Mouse (Mus musculus): ENCODE results near the gene Zfand3. TPM values are rescaled to one million over a fixed set of nuclear protein-coding genes. Genes with fewer than 3 reads are reported as not detected.

The Zfand3 gene
- polyA plus RNA-seq, 1 experiment from 2014 or later, result 58.4 TPM

- H3K4me3 ChIP-seq (replicated peaks; ENCODE audit: low read length), result no peak overlapping the region
- no peak for ATAC-seq
- H3K9me3 ChIP-seq (ENCODE audit: control insufficient read depth, low read length), result no peaks in the 10 kb centered on the region
- H3K9ac ChIP-seq (replicated peaks; ENCODE audit: low read depth, low read length), result no peak overlapping the region
- H3K4me2 ChIP-seq (ENCODE audit: low read length), result no peak overlapping the region
- no peak overlapping the region for H3K27ac ChIP-seq (ENCODE audit: low read length)
- H3K27me3 ChIP-seq (replicated peaks; ENCODE audit: control insufficient read depth, insufficient read depth, low read length), result no peaks in the 10 kb centered on the region
- H3K4me1 ChIP-seq (replicated peaks; ENCODE audit: control insufficient read depth, insufficient read depth, low read length), result peaks cover 4% of the 10 kb centered on the region; the same call in 1 of the 2 replicates
- no peaks in the 10 kb centered on the region for H3K36me3 ChIP-seq (ENCODE audit: control insufficient read depth, insufficient read depth)
These were observed 97.3 kb downstream of the Zfand3 start for GRCm38 (mm10) chr17:30101801-30102200.

- H3K4me1 ChIP-seq (replicated peaks; ENCODE audit: control insufficient read depth, insufficient read depth, low read length), result peaks cover 4% of the 10 kb centered on the region; the same call in 1 of the 2 replicates
- no peak overlapping the region for H3K4me2 ChIP-seq (ENCODE audit: low read length)
- no peak overlapping the region for H3K27ac ChIP-seq (ENCODE audit: low read length)
- no peaks in the 10 kb centered on the region for H3K27me3 ChIP-seq (replicated peaks; ENCODE audit: control insufficient read depth, insufficient read depth, low read length)
- WGBS, result 97% methylated on average over 5 of the region's 5 CpGs
- ATAC-seq, result no peak
- H3K9me3 ChIP-seq (ENCODE audit: control insufficient read depth, low read length), result no peaks in the 10 kb centered on the region
- H3K9ac ChIP-seq (replicated peaks; ENCODE audit: low read depth, low read length), result no peak overlapping the region
- no peaks in the 10 kb centered on the region for H3K36me3 ChIP-seq (ENCODE audit: control insufficient read depth, insufficient read depth)
- no peak overlapping the region for H3K4me3 ChIP-seq (replicated peaks; ENCODE audit: low read length)
These were observed 98.5 kb downstream of the Zfand3 start for GRCm38 (mm10) chr17:30103005-30103404.

- no peak overlapping the region for H3K4me2 ChIP-seq (ENCODE audit: low read length)
- H3K27ac ChIP-seq (ENCODE audit: low read length), result no peak overlapping the region
- no peaks in the 10 kb centered on the region for H3K36me3 ChIP-seq (ENCODE audit: control insufficient read depth, insufficient read depth)
- peaks cover 4% of the 10 kb centered on the region; the same call in 1 of the 2 replicates for H3K4me1 ChIP-seq (replicated peaks; ENCODE audit: control insufficient read depth, insufficient read depth, low read length)
- H3K9ac ChIP-seq (replicated peaks; ENCODE audit: low read depth, low read length), result no peak overlapping the region
- no peaks in the 10 kb centered on the region for H3K27me3 ChIP-seq (replicated peaks; ENCODE audit: control insufficient read depth, insufficient read depth, low read length)
- ATAC-seq, result no peak
- H3K9me3 ChIP-seq (ENCODE audit: control insufficient read depth, low read length), result no peaks in the 10 kb centered on the region
- no peak overlapping the region for H3K4me3 ChIP-seq (replicated peaks; ENCODE audit: low read length)
- WGBS, result 72% methylated on average over 4 of the region's 4 CpGs
These were observed 99.2 kb downstream of the Zfand3 start for GRCm38 (mm10) chr17:30103641-30104165.

GRCm38 (mm10) chr17:30105369-30105768 is 100.8 kb downstream of the Zfand3 start:
- H3K4me3 ChIP-seq (replicated peaks; ENCODE audit: low read length), result no peak overlapping the region
- peaks cover 8% of the 10 kb centered on the region for H3K4me1 ChIP-seq (replicated peaks; ENCODE audit: control insufficient read depth, insufficient read depth, low read length)
- no peaks in the 10 kb centered on the region for H3K27me3 ChIP-seq (replicated peaks; ENCODE audit: control insufficient read depth, insufficient read depth, low read length)
- H3K27ac ChIP-seq (ENCODE audit: low read length), result no peak overlapping the region
- ATAC-seq, result no peak
- no peak overlapping the region for H3K9ac ChIP-seq (replicated peaks; ENCODE audit: low read depth, low read length)
- 84% methylated on average over 3 of the region's 3 CpGs for WGBS
- H3K4me2 ChIP-seq (ENCODE audit: low read length), result no peak overlapping the region
- no peaks in the 10 kb centered on the region for H3K9me3 ChIP-seq (ENCODE audit: control insufficient read depth, low read length)
- no peaks in the 10 kb centered on the region for H3K36me3 ChIP-seq (ENCODE audit: control insufficient read depth, insufficient read depth)

- H3K36me3 ChIP-seq (ENCODE audit: control insufficient read depth, insufficient read depth), result no peaks in the 10 kb centered on the region
- H3K27me3 ChIP-seq (replicated peaks; ENCODE audit: control insufficient read depth, insufficient read depth, low read length), result no peaks in the 10 kb centered on the region
- no peaks in the 10 kb centered on the region for H3K9me3 ChIP-seq (ENCODE audit: control insufficient read depth, low read length)
- H3K4me3 ChIP-seq (replicated peaks; ENCODE audit: low read length), result no peak overlapping the region
- WGBS, result 61% methylated on average over 7 of the region's 7 CpGs
- no peak overlapping the region for H3K4me2 ChIP-seq (ENCODE audit: low read length)
- H3K4me1 ChIP-seq (replicated peaks; ENCODE audit: control insufficient read depth, insufficient read depth, low read length), result peaks cover 18% of the 10 kb centered on the region
- no peak overlapping the region for H3K27ac ChIP-seq (ENCODE audit: low read length)
- no peak for ATAC-seq
- H3K9ac ChIP-seq (replicated peaks; ENCODE audit: low read depth, low read length), result no peak overlapping the region
These were observed 106.1 kb downstream of the Zfand3 start for GRCm38 (mm10) chr17:30110678-30111077.

GRCm38 (mm10) chr17:30111556-30111955 is 107.0 kb downstream of the Zfand3 start:
- Histone ChIP-seq H3K4me3 (replicated peaks; ENCODE audit: low read length) (no peak overlapping the region), H3K36me3 (ENCODE audit: control insufficient read depth, insufficient read depth) (no peaks in the 10 kb centered on the region), H3K27ac (ENCODE audit: low read length) (no peak overlapping the region), H3K4me1 (replicated peaks; ENCODE audit: control insufficient read depth, insufficient read depth, low read length) (peaks cover 22% of the 10 kb centered on the region), H3K4me2 (ENCODE audit: low read length) (no peak overlapping the region), H3K9ac (replicated peaks; ENCODE audit: low read depth, low read length) (no peak overlapping the region), H3K9me3 (ENCODE audit: control insufficient read depth, low read length) (no peaks in the 10 kb centered on the region), H3K27me3 (replicated peaks; ENCODE audit: control insufficient read depth, insufficient read depth, low read length) (no peaks in the 10 kb centered on the region)
- WGBS, result 76% methylated on average over 5 of the region's 5 CpGs
- no peak for ATAC-seq

GRCm38 (mm10) chr17:30112080-30112479 is 107.5 kb downstream of the Zfand3 start:
- 85% methylated on average over 4 of the region's 4 CpGs for WGBS
- Histone ChIP-seq H3K27me3 (replicated peaks; ENCODE audit: control insufficient read depth, insufficient read depth, low read length) (no peaks in the 10 kb centered on the region), H3K4me1 (replicated peaks; ENCODE audit: control insufficient read depth, insufficient read depth, low read length) (peaks cover 23% of the 10 kb centered on the region), H3K9me3 (ENCODE audit: control insufficient read depth, low read length) (no peaks in the 10 kb centered on the region), H3K4me2 (ENCODE audit: low read length) (no peak overlapping the region), H3K9ac (replicated peaks; ENCODE audit: low read depth, low read length) (no peak overlapping the region), H3K27ac (ENCODE audit: low read length) (no peak overlapping the region), H3K36me3 (ENCODE audit: control insufficient read depth, insufficient read depth) (no peaks in the 10 kb centered on the region), H3K4me3 (replicated peaks; ENCODE audit: low read length) (no peak overlapping the region)
- ATAC-seq, result no peak

- WGBS, result 69% methylated on average over 7 of the region's 7 CpGs
- no peak overlapping the region for H3K27ac ChIP-seq (ENCODE audit: low read length)
- H3K9ac ChIP-seq (replicated peaks; ENCODE audit: low read depth, low read length), result no peak overlapping the region
- no peak for ATAC-seq
- peaks cover 24% of the 10 kb centered on the region for H3K4me1 ChIP-seq (replicated peaks; ENCODE audit: control insufficient read depth, insufficient read depth, low read length)
- H3K4me2 ChIP-seq (ENCODE audit: low read length), result no peak overlapping the region
- H3K27me3 ChIP-seq (replicated peaks; ENCODE audit: control insufficient read depth, insufficient read depth, low read length), result no peaks in the 10 kb centered on the region
- H3K36me3 ChIP-seq (ENCODE audit: control insufficient read depth, insufficient read depth), result no peaks in the 10 kb centered on the region
- no peaks in the 10 kb centered on the region for H3K9me3 ChIP-seq (ENCODE audit: control insufficient read depth, low read length)
- H3K4me3 ChIP-seq (replicated peaks; ENCODE audit: low read length), result no peak overlapping the region
These were observed 108.2 kb downstream of the Zfand3 start for GRCm38 (mm10) chr17:30112555-30113305.

- Histone ChIP-seq H3K27me3 (replicated peaks; ENCODE audit: control insufficient read depth, insufficient read depth, low read length) (no peaks in the 10 kb centered on the region), H3K27ac (ENCODE audit: low read length) (no peak overlapping the region), H3K9ac (replicated peaks; ENCODE audit: low read depth, low read length) (no peak overlapping the region), H3K36me3 (ENCODE audit: control insufficient read depth, insufficient read depth) (no peaks in the 10 kb centered on the region), H3K4me2 (ENCODE audit: low read length) (no peak overlapping the region), H3K4me1 (replicated peaks; ENCODE audit: control insufficient read depth, insufficient read depth, low read length) (peaks cover 26% of the 10 kb centered on the region), H3K9me3 (ENCODE audit: control insufficient read depth, low read length) (no peaks in the 10 kb centered on the region), H3K4me3 (replicated peaks; ENCODE audit: low read length) (no peak overlapping the region)
- ATAC-seq, result no peak
- WGBS, result 75% methylated on average over 3 of the region's 3 CpGs
These were observed 110.2 kb downstream of the Zfand3 start for GRCm38 (mm10) chr17:30114761-30115160.
